Mouse (Mus musculus) common myeloid progenitor, adult 5-6 weeks (primary cell): ENCODE measurements around the gene 4930451I11Rik. TPM values are rescaled to one million over a fixed set of nuclear protein-coding genes. Genes with fewer than 3 reads are reported as not detected.

ENCODE experiments used
- ATAC-seq: replicated peaks from 2 replicates; pipeline ENCODE4 v1.8.0; 2016; ENCODE audit warnings: low read depth, mild to moderate bottlenecking, moderate TSS enrichment, inconsistent platforms; ENCODE audit not compliant: poor library complexity, severe bottlenecking
- total RNA-seq: library from RNA; stranded (forward); fragments of 200-1000, 187-1606 nt; gene quantifications from 2 replicates; pipeline ENCODE4 v1.2.3, GENCODE M21; 2017

Gene 4930451I11Rik
- total RNA-seq, 1 experiment from 2014 or later, result not detected

DNA sequence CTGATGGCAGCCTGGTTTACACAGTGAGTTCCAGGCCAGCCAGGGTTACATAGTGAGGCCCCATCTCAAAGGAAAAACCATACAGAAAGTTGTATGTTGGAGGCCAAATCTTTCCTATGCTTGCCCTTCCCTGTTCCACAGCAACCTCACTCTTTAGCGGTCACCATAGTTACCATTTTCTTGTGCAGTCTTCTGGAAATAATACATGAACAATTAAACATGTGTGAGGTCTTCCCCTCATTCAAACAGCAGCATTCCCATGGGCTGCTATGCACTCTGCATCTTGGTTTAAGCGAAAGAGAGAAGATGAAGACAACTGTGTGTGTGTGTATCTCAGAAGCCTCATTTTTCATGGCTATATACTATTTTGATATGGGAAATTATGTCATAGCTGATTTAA lies 14.1 kb upstream of the 4930451I11Rik start:
- no peak for ATAC-seq

DNA sequence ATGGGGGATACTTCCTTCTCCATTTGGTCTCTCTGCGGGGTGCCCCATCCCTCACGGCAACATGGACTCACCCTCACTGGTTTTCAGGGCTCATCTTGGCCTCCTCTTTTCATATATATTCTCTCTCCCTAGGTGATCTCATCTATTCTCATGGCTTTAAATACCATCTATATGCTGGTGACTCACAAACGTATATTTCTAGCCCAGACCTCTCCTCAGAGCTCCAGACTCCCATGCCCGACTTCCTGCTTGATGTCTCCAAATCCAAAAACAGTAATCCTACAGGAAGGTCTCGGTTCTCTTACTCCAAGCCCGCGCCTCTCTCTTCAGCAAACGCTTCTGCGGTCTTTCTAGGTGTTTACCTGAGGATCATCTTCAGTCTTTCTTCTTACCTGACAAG lies 11.8 kb upstream of the 4930451I11Rik start:
- no peak for ATAC-seq

DNA sequence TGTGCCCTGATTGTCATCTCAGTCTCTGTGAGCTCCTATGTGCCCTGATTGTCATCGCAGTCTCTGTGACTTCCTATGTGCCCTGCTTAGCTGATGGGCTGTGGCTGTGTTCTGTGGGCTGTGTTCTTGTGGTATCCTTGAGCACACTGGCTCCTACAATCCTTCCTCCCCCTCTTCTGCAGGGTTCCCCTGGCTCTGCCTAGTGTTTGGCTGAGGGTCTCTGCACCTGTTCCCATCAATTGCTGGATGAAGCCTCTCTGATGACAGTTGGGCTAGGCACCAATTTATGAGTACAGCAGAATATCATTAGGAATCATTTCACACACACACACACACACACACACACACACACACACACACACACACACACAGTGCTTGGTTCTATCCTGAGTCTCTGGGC lies 1.9 kb upstream of the 4930451I11Rik start:
- ATAC-seq, result no peak

DNA sequence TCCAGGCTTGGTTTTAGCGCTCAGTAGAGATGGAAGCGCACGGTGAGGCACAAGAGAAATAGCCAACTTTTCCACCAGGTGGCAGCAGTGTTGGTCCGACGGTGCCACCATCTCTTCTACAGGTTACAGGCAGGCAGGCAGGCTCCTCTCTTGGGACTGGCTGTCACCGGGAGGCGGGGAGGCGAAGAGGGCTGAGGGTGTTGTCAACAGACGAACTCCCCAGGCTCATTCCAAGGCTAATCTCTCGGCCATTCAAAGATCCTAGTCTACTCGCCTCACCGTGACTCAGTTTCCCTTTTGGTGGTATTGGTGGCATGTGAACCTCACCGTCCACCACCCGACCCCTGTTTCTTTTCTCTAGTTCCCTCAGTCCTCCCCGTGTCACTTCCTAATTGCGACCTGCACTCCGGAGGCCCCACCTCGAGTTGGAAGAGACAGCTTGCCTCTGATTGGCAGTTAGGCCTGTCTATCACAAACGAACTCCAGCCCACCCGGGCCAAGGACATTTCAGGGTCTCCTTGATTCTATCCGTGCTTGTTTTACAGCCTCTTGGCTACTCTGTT lies 678 bp upstream of the 4930451I11Rik start:
- peak; percentile 96 for ATAC-seq

DNA sequence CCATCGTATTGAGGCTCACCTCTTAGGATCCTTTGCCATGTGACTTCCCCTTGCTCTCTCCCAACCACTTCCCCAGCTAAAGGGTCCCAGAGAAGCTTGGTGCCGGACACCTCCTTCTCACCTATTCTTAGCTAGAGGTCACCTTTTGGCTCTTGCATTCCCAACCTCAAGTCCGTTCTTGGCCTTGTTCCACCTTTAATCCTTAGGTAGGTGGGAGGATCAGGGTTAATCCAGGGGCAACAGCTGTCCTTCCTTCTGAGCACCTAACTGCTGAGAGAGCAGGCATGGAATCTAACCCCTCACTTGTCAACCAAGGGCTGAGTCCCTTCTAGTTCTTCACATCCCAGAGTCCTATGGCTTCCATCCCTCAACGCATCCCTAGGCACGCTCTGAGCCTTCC lies 5.5 kb downstream of the 4930451I11Rik start:
- ATAC-seq, result no peak

DNA sequence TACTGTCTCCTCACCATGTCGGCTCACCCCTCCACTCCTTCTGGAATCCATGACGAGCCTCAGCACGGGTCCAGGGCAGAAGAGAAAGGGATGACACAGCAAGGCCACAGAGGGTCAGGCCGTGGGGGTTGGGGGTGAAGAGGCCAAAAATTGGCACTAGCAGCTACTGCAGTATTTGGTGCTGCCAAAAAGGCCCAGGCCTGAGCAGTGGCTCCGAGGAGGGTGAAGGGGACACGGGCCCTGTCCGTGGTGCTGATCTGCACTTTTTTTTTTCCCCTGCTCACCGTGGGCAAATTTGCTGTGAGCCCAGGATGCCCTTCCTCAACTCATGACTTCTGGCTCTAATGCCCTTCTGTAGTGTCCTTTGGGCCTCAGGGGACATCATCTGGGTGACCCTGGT lies 6.0 kb downstream of the 4930451I11Rik start:
- ATAC-seq, result peak; percentile 48; the same call in 1 of the 2 replicates

DNA sequence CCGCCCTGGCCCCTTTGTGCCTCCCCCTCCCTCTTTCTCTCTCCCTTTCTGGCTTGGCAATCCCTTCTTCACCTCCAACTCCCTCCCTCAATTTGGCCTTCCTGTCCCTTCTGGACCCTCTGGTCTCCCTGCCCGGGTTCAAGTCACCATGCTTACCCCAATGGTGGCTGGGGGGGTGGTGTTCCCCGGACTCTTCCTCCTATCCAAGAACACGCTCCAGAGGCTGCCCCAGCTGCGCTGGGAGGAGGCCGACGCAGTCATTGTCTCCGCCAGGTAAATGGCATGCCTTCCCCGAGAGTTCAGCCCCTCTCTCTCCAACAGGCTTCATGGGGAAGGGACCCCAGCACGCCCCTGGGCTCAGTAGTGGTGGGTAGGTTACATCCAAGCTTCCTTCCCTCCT lies 7.5 kb downstream of the 4930451I11Rik start:
- ATAC-seq, result no peak

DNA sequence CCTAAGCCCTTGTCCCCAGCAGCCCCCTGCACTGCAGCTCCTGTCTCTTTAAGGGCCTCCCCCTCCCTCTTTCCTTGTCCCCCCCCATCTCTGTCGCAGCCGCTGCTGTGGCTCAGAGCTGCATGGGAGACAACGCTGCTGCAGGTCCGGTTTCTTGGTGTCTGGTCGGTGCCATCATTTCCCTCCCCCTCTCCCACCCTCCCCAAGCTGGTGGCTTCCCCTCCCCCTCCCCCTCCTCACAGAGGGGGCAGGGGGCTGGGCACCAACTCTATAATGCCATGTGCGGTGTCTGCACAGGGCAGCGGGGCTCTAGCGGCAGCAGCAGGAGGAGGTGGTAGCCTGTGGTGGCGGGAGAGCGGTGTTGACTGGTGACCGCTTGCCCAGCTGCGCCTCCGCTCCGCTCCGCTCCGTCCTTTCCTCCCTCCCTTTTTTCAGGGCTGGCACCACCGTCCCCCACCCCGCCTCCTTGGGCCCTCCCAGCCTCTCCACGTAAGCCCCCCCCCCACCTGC lies 8.2 kb downstream of the 4930451I11Rik start:
- ATAC-seq, result no peak

DNA sequence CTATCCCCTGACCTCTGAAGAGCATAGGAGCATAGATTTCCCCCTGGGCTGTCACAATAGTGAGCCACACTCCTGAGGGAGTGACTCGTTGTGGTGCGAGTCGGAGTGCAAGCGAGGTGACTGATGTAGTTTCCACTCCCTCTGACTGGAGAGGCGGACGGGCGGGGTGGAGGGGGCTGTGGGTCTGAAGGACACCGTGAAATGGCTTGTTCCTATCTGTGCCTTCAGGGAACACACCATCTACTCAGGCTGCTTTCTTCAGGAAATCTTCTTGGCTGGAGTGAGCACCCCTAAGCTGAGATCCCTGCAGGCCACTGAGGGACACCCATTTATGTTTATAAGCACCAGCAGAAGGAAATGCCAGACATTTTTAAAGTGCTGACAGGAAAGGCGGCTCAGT lies 8.7 kb downstream of the 4930451I11Rik start:
- no peak for ATAC-seq

DNA sequence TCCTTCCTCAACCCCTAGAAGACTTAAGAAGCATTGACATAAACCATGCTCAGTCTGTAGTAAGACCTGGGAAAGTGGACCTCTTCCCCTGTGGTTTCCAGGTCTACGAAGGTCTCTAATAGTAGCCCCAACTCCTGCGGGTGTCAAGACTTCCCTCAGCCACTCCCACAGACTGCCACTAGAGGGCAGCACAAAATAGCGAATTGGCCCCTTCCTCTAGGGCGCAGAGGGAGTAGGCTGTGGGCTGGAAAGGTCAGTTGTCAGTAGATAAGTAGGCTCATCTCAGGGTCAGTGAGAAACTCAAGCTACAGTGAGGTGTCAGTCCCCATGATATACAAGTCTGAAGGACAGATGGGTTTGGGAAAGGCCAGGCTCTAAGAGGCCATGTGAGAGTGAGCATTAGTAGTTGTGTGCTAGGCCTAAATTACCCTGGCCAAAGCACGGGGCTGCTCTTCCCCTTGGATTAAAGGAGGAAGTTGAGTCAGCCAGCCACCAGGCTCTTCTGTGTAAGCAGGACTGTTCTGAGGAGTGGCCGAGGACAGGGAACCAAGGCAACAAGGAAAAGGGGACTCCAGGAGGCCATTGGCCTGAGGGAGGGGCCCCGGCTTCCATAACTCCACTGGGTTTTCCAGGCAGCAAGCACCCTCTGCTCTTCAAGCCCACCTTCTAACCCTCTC lies 9.5 kb downstream of the 4930451I11Rik start:
- peak; percentile 85 for ATAC-seq

DNA sequence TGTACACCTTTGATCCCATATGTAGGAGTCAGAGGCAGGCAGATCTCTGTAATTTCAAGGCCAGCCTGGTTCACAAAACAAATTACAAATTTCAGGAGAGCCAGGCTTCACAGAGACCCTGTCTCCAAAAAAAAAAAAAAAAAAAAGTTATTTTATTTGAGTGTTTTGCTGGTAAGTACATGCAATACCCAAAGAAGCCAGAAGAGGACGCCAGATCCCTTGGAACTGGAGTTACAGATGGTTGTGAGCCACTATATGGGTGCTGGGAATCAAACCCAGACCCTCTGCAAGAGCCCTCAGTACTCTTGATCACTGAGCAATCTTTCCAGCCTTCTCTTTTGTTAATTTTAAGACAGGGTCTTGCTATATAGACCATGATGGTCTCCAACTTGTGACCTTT lies 12.6 kb downstream of the 4930451I11Rik start:
- no peak for ATAC-seq

DNA sequence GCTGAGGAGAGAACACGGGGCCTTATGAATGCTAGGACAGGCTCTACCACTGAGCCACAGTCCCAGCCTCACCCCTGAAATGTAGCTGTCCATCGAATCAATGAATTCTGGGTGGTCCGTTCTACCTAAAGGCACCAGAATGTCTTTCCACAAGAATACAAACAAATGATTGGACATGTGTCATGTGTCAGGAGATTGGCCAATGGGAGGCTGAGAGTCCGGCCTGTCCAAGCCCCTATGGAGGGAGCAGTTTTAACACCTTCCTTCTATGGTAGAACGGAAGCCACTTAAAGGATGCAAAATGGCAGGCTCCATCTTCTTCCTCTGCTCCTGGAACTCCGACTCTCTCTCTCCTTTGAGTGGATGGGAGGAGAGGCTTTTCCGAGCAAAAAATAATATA lies 13.8 kb downstream of the 4930451I11Rik start:
- no peak for ATAC-seq

DNA sequence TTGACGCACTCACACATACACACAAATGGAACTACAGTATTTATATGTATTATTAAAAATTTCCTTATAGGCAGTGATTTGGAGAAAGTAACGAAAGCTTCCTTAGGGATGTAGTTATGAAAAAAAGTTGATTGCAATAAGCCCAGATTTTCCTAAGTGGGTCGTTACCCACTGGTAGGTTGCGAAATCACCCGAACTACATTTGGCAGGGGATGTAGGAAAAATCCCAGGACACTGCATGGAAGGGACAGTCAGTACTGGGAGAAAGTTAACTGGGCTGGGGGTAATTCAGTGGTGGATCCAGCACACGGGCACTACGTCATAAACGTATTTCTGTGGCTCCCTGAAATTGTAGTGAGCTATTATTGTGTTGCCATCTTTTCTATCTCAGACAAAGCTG lies 14.9 kb downstream of the 4930451I11Rik start:
- no peak for ATAC-seq

DNA sequence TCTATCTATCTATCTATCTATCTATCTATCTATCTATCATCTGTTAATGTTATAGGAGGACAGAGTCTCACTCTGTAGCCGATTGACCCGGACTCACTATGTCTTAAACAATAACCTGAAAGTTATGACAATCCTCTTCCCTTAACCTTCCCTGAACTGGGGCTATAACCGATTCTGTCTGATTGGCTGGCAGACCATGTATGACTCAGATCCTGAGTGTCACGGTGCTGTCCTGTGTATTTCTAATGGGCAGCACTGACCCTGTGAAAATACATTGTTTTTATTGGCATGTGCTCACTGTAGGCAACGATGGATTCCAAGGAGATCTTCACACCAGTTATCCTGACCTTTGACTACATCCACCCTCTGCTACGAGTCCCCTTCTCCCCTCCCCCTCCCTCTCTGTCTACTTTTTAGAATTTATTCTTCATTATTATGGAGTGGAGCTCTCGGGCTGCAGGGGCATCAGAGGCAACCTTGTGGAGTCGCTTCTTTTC lies 15.7 kb downstream of the 4930451I11Rik start:
- no peak for ATAC-seq

DNA sequence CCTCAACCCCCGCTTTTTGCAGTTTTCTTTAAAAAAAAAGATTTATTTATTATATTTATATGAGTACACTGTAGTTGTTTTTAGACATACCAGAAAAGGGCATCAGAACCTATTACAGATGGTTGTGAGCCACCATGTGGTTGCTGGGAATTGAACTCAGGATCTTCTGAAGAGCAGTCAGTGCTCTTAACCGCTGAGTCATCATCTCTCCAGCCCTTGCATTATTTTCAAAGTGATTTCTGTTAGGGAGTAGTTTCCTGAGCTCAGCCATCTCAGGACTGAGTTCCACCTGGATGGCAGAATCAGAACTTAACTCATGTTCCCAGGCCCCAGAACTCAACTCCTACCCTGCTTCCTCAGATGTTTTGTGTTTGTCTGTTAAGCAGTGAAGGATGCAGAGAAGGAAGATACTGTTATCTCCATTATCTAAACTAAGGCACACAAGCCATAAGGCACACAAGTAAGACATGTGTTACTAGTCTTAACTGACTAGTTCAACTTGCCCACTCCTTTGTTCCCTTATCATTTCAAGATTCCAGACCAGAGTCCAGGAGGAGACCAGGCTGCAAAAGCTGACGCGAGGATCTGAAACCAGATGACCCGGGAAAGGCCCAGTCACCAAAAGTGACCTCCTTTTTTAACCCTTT lies 21.6 kb downstream of the 4930451I11Rik start:
- ATAC-seq, result no peak

DNA sequence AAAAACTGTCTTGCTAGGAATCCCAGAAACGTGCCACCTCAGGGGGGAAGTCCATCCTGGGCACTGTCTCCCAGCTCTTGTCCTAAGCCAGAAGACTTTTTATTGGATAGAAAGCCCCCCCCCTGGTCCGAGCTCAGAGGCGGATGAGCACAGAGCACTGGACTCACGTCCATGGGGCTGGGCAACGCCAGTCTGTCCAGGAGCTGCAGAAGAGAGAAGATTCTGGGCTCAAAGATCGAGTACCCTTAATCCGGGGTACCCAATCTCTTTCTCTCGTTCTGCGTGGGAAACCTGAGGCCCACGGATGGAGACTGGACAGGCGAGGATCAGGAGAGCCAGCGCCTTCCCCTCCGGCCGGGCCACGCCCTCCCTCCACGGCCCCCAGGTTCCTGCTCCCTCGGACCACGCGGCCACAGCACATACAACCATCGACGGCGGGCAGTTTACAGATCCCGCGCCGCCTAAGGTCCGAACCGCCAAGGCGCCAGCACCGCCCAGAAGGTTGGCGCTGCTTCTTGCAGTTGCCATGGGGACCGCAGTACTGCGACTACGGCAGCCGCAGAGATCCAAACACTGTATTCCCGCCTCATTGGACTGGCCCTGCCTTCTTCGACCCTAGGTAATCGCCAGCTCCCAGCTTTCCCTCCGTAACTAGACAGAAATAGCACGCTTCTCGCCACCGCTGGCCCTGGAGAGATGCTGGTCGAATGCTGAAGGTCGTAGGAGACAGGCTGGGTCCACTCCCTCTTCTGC lies 22.6 kb downstream of the 4930451I11Rik start:
- peak; percentile 92 for ATAC-seq

DNA sequence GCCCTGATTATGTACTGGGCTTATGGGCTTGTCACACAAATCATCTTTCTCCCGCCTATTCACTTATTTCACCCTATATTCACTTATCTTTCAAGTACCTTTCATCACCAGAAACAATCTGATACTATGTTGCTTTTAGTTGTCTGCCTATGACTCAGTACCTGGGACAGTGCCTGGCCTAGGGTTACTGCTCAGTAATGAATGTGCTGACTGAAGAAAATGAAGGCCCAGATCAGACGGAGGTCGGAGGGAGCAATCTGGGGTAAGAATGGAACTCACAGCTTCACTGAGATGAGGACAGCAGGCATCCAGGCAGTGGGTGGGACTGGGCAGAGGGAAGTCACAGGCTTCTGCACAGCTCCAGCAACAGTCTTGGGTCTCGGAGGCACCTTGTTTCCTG lies 24.0 kb downstream of the 4930451I11Rik start:
- ATAC-seq, result no peak

DNA sequence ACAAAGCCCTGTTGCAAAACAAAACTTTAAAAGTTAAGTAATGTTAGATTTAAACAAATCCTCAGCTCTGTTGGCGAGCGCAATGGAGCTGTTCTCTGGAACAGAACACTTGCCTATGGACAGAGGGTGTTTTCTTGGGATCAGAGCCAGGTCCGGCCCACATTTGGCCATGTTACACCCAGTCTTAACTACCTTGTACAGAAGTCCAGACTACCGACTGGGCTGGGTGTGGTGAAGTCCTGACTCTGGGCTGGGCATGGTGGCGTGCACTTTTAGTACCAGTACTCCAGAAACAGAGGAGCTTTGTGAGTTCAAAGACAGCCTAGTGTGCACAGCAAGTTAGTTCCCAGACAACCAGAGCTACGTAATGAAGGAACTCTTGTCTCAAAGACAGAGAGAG lies 24.5 kb downstream of the 4930451I11Rik start:
- ATAC-seq, result no peak

DNA sequence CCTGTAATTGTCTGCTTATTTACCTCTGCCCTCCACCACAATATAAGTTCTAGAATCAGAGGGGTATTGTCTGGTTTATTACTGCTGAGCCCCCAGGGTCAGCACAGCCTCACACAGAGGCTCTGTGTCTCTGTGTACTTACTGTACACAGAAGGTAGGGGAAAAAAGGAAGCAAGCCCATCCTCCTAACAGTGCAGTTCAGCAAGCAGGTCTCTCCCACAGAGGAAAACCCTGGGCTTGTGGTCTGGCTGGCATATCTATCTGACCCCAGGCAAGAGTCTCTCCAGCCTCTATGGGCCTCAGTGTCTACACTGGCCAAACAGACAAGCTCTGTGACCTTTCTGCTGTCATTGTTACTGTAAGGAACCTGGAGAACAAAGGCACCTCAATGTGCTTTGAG lies 27.7 kb downstream of the 4930451I11Rik start:
- ATAC-seq, result no peak; the same call in 1 of the 2 replicates

DNA sequence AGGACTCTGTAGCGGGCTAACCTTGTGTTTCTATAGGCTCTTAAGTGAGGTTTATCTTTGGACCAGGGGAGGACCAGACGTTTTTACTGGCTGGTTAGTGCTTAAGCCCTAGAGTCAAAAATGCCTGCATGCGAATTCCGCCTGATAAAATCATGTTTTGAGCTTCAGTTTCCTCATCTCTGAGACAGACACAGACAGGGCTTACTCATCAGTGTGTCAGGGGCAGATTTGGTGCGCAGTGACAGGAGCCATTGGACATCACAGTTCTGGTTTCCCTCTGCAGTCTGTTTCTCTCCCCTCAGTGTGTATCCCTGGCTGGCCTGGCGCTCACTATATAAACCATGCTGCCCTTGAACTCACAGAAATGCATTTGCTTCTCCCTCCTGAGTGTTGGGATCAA lies 28.3 kb downstream of the 4930451I11Rik start:
- no peak for ATAC-seq
